Mouse (Mus musculus): ENCODE data around the gene Robo1.

The Robo1 gene

DNA sequence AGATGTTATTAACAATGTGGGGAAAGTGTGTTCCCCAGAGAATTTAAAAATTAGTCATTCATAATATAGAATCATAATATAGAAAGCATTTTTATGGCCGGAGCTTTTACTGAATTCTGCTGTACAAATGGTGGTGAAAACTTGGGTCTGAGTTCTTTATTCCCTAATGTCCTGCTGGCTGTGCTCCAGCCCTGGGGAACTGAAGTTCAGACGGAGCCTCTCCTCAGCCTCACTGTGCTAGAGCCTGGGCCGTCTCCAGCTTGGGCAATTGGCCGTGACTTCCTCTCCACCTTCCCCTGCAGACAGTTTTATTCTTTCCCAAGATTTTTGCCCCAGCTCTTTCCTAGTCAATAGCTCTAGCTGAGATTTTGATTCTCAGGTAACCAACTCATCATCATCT, 429.0 kb downstream of the Robo1 start:
- no peak for DNase-seq (ENCODE audit: low read depth, low spot score)

DNA sequence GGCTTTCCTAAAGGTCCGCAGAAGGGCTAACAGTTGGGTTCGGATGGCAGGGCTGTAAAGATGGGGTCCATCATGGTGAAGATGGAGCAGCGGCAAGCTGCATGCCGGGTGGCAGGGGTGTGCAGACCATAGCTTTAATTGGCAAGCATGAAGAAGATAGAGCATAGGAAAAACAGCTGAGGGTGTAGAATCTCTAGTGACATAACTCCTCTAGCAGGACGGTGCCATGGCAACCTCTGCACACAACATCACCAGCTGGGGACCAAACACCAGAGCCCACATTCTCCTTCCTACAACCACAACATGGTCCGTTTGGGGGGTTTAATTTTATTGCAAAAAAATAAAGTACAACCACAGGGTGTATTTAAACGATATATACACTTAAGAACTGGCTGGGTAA, 432.1 kb downstream of the Robo1 start:
- no peak for DNase-seq (ENCODE audit: low read depth, low spot score)

DNA sequence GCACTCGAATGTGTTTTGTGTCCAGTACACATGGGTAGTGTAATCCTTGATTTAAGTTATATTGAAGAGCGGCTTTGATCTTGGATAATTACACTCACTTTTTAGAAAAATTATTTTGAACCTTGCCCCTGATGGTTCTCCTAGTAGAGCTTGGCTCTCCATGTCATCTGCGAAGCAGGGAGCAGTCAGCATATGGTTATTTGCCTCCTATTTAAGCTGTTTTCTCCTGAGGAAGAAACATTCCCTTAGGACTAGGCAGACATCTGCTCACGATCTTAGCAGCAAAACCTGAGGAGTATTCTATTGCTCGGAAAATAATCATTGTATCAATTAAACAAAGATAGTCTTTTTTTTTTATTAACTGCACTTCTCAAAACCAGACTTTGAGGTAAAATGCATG, 439.6 kb downstream of the Robo1 start:
- DNase-seq (ENCODE audit: low read depth, low spot score), result no peak

GRCm38 (mm10) chr16:72765128-72765913, 457.2 kb downstream of the Robo1 start:
- no peak for DNase-seq (ENCODE audit: low read depth, low spot score)

DNA sequence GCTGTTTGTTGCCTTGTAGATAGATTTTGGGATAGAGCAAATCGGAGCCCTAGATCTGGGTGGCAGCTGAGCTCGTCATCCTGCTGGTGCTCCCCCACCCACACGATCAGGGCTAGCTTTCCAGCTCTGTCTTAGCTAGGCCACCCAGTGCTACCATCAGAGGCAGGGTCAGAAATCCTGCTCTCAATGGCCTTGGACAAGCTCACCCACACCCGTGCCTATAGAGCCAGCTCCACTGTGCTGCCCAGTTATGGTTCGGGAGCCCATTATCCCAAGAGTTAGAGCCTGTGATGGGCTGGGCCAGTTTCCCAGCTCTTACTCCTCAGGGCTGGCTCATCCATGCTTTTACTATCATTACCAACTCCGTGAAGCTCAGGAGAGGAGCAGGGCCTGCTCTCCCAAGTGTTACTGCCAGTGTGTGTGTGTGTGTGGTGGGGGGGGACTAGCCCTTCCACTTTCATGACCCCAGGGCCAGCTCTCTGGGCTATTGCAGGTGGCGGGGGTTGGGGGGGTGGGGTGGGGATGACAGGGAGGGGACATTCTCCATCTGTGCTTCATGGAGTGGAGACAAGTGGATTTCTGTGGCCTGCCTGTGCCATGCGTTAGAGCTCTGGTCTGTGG, 461.2 kb downstream of the Robo1 start:
- no peak for DNase-seq (ENCODE audit: low read depth, low spot score)

- no peak for DNase-seq (ENCODE audit: low read depth, low spot score)
Measured at GRCm38 (mm10) chr16:72772348-72772747, 464.2 kb downstream of the Robo1 start.

GRCm38 (mm10) chr16:72773034-72773433, 464.9 kb downstream of the Robo1 start:
- no peak for DNase-seq (ENCODE audit: low read depth, low spot score)

DNA sequence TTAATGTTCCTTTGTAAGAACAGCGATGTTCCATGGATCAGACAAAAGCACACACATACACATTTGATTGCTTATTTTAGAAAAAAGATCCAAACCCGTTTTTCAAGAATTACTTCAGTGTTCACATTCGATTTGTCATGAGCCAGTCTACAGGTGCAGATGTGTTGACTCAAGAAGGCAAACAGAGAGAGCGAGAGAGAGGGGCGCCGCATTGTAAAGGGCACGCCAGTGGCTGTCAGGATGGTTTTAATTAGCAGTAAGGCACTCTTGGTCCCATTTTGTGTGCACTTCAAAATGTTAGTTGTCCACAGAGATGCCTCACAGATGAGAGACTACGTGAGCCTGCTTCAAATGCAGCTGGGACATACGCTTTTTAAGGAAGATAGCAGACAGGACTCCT, 470.4 kb downstream of the Robo1 start:
- no peak for DNase-seq (ENCODE audit: low read depth, low spot score)

DNA sequence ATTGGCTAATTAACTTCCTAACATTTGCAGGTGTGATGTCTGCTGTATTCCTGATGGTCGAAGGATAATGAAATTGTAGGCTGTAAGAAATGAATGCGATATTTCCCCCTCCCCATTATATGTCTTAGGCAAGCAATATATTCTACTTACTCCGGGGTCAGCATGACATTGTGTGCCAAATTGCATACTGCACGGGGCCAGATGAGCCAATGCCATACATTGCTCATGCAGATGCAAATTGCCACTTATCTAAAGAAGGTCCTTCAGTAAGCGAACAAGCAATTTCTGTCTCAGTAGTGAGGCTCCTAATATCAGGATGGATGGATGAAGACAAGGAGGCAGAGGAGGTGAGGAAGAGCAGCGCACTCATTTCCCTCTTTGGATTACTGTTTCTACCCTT, 474.1 kb downstream of the Robo1 start:
- no peak for DNase-seq (ENCODE audit: low read depth, low spot score)

GRCm38 (mm10) chr16:72786079-72786478, 478.0 kb downstream of the Robo1 start:
- DNase-seq (ENCODE audit: low read depth, low spot score), result no peak

DNA sequence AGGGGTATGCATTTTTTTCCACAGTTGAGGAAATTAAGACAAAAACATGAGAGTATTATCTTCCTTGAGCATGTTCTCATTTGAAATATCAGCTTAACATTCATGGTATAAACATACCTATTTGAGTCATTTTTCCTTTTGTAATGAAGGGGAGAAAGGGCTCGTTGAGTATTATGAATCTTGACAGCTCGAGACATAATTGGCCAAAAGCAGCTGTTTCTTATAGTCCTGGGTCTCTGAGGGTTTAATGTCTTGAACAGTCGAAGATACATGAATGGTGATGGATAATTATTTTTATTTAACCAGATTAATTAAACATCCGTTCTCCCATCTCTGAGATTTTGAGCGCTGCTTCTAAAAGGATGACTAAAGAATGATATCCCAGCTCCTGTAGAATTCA, 478.5 kb downstream of the Robo1 start:
- no peak for DNase-seq (ENCODE audit: low read depth, low spot score)

DNA sequence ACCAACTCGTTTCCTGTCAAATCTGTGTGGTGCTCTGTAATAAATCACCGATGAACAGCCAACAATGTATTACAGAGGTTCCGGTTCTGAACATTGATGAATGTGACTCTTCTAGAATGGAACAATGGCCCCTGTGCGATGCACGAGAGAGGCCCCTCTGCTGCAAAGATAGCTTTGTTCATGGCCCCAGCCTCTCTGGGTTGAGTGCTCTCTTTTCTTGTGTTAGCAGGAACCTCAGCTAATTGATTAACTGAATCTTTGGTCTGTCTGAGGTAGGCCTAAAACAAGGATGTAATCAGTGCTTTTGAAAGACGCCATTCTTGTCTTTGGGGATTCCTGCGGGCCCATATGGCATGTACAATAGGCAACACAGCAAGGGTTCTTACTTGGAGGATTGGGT, 479.9 kb downstream of the Robo1 start:
- no peak for DNase-seq (ENCODE audit: low read depth, low spot score)

GRCm38 (mm10) chr16:72791181-72791705, 483.1 kb downstream of the Robo1 start:
- no peak for DNase-seq (ENCODE audit: low read depth, low spot score)

GRCm38 (mm10) chr16:72794692-72795378, 486.7 kb downstream of the Robo1 start:
- DNase-seq (ENCODE audit: low read depth, low spot score), result no peak

GRCm38 (mm10) chr16:72795379-72795712, 487.2 kb downstream of the Robo1 start:
- no peak for DNase-seq (ENCODE audit: low read depth, low spot score)

DNA sequence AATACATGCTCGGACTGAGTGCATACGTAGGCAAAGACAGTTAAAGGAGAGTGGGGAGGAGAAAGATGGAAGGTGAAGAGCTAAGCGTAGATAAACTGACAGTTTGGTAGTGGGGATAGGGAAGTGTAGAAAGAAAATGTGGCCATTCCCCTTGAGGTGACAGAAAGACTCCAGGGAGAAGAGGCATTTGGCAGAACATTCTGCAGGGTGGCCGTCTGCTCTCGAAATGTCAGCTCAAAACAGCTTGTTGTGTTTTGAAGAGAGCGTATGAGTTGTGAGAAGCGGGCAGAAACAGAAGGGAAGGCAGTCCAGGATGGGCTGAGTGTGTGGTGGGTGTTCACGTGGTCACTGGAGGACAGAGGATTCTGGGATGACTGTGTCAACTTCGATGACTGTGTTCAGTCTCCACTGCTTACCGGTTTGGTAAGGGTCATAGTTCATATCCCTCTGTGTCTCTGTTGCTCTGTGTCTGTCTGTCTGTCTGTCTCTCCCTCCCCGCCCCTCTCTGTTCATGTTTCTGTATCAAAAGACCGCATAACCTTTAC, 490.4 kb downstream of the Robo1 start:
- no peak for DNase-seq (ENCODE audit: low read depth, low spot score)

- no peak for DNase-seq (ENCODE audit: low read depth, low spot score)
Measured at GRCm38 (mm10) chr16:72800121-72800749, 492.1 kb downstream of the Robo1 start.

DNA sequence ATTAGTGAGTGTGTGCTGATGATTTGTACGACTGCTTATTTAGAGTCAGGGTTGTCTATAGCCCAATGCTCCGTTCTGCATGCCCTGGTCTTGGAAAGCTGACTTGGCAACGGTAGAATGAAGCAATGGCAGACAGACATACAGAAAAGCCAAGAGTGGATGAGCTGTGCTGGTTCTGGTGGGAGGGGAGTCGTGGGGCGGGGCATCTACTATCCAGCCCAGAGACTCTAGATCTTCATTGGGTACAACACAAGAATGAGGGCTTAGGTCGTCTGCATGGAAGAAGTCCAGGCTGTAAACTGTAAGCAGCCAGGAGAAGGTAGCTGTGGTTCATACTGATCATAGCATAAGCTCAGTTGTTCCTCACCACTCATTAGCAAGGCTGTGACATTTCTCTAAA, 492.7 kb downstream of the Robo1 start:
- DNase-seq (ENCODE audit: low read depth, low spot score), result no peak

- DNase-seq (ENCODE audit: low read depth, low spot score), result no peak
Measured at GRCm38 (mm10) chr16:72808351-72808750, 500.2 kb downstream of the Robo1 start.

DNA sequence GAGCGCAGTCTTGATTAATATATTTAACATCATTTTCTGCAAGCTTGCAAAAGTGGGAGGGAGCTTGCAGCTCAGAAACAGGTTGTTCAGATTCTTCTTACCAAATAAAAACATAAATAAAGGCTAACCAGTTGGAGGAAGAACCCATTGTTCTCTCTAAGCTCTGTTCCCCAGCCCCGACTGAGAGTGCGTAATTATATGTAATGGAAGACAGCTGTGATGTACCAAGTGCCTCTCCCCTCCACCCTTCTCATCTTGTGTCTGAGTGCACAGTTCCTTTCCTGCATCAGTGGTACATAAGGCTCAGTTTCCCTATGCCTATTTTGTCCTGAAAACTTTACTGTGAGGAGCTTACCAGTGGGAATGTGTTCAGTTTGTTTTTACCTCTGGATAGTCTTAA, 502.8 kb downstream of the Robo1 start:
- DNase-seq (ENCODE audit: low read depth, low spot score), result no peak

DNA sequence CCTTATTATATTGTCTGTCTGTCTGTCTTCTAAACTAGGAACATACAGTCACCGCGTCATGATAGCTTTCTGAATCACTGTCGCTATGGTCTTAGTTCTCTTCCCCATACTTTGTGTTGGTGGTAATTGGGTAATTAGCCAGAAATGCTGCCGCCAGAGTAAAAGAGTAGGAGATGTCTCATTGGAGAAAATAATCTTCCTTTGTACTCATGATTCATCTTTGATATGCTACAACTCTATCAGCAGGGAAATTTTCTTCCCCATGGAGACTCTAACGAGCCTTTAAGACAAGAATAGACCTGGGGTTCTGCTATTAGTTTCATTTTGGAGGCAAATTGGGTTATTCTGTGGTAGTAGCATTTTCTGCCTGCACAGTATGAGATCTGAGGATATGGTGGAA, 503.4 kb downstream of the Robo1 start:
- DNase-seq (ENCODE audit: low read depth, low spot score), result no peak

GRCm38 (mm10) chr16:72811908-72812307, 503.8 kb downstream of the Robo1 start:
- no peak for DNase-seq (ENCODE audit: low read depth, low spot score)
